Mouse (Mus musculus) heart, postnatal 0 days (tissue): ENCODE results near the gene Col13a1. TPM values are rescaled to one million over a fixed set of nuclear protein-coding genes. Genes with fewer than 3 reads are reported as not detected.

ENCODE experiments used
- ATAC-seq: fragments of 200-750 bp; cut with Nextera tagmentation; 2 replicates; pipeline ENCODE4 v1.8.0; 2017; ENCODE audit warnings: low read depth, moderate number of reproducible peaks, moderate library complexity; ENCODE audit not compliant: insufficient read depth
- DNase-seq: peaks from one replicate; pipeline ENCODE4 v3.0.0-alpha.2; 2016; ENCODE audit warnings: low spot score
- H3K27ac ChIP-seq: fragments of 300-500 bp; sonication (generic); 2 replicates; pipeline ENCODE4 v1.5.1; 2014; ENCODE audit warnings: low read depth, mild to moderate bottlenecking
- H3K27me3 ChIP-seq: fragments of 300-500 bp; sonication (generic); 2 replicates; pipeline ENCODE4 v1.6.1; 2014; ENCODE audit warnings: low read length, mixed read lengths; ENCODE audit not compliant: control insufficient read depth, insufficient read depth
- H3K36me3 ChIP-seq: fragments of 300-500 bp; sonication (generic); replicated peaks from 2 replicates; pipeline ENCODE4 v1.6.1; 2014; ENCODE audit warnings: low read length, mixed read lengths; ENCODE audit not compliant: control insufficient read depth, insufficient read depth
- H3K4me1 ChIP-seq: fragments of 300-500 bp; sonication (generic); 2 replicates; pipeline ENCODE4 v1.6.1; 2014; ENCODE audit warnings: antibody characterized with exemption; ENCODE audit not compliant: control insufficient read depth, insufficient read depth
- H3K4me2 ChIP-seq: fragments of 300-500 bp; sonication (generic); 2 replicates; pipeline ENCODE4 v1.6.1; 2014; ENCODE audit warnings: low read depth, mild to moderate bottlenecking, low read length, moderate library complexity
- H3K4me3 ChIP-seq: fragments of 300-500 bp; sonication (generic); 2 replicates; pipeline ENCODE4 v1.5.1; 2014; ENCODE audit warnings: low read depth, low read length
- H3K9ac ChIP-seq: fragments of 300-500 bp; sonication (generic); replicated peaks from 2 replicates; pipeline ENCODE4 v1.6.1; 2014; ENCODE audit warnings: low read depth, low read length, mixed read lengths
- H3K9me3 ChIP-seq: fragments of 300-500 bp; sonication (generic); replicated peaks from 2 replicates; pipeline ENCODE4 v1.6.1; 2016; ENCODE audit warnings: low read length; ENCODE audit not compliant: control insufficient read depth
- CTCF ChIP-seq: IDR thresholded peaks from 2 replicates; pipeline ENCODE4 v1.5.1; 2016; ENCODE audit warnings: antibody characterized with exemption, control low read depth, low read depth
- EP300 ChIP-seq: IDR thresholded peaks from 2 replicates; pipeline ENCODE4 v1.6.1; 2016; ENCODE audit warnings: antibody characterized with exemption, low read depth
- WGBS: fragments of 180-500 bp; shearing (Covaris S2); extraction: QIAGEN DNeasy Blood & Tissue Kit; methylation state at CpG from one replicate; pipeline ENCODE4 v1.1.7; 2014; 5-methylcytosine and 5-hydroxymethylcytosine counted together
- polyA plus RNA-seq: library from polyadenylated mRNA; unstranded; fragments of >200 nt; fragmentation: Nextera tagmentation; extraction: Ambion mirVana; gene quantifications from 2 replicates; pipeline ENCODE4 v1.2.1, GENCODE M21; 2015
- total RNA-seq: library from RNA; depleted of rRNA; stranded (reverse); fragments of >200 nt; gene quantifications from 2 replicates; pipeline ENCODE4 v1.2.3, GENCODE M21; 2014; ENCODE audit warnings: low replicate concordance

Col13a1 gene
- total and polyA plus RNA-seq, 2 experiments from 2014 or later = 2.3 to 6.5 TPM

- Histone ChIP-seq H3K36me3 (no peaks in the 10 kb centered on the region), H3K9ac (no peak overlapping the region), H3K4me1 (peaks cover 11% of the 10 kb centered on the region), H3K4me3 (no peak overlapping the region), H3K9me3 (no peaks in the 10 kb centered on the region), H3K27ac (no peak overlapping the region), H3K4me2 (no peak overlapping the region), H3K27me3 (0 out of 2 replicates have a peak, but pooled peaks cover 3% of the 10 kb centered on the region)
- TF ChIP-seq EP300 (no peak), CTCF (no peak)
- ATAC-seq (no peak), DNase-seq (no peak)
- WGBS = 86% methylated on average over 7 of the region's 7 CpGs
Observed at GRCm38 (mm10) chr10:61844475-61844874, 134.4 kb downstream of the Col13a1 start.

GRCm38 (mm10) chr10:61842261-61842660, 136.6 kb downstream of the Col13a1 start:
- Histone ChIP-seq H3K4me1 (no peaks in the 10 kb centered on the region), H3K4me3 (no peak overlapping the region), H3K4me2 (no peak overlapping the region), H3K27ac (no peak overlapping the region), H3K9ac (no peak overlapping the region), H3K9me3 (no peaks in the 10 kb centered on the region), H3K36me3 (no peaks in the 10 kb centered on the region), H3K27me3 (0 out of 2 replicates have a peak, but pooled peaks cover 3% of the 10 kb centered on the region)
- TF ChIP-seq EP300 (no peak), CTCF (no peak)
- peak; percentile 39; the same call in 1 of the 2 replicates for ATAC-seq
- 77% methylated on average over 12 of the region's 12 CpGs for WGBS
- no peak for DNase-seq

GRCm38 (mm10) chr10:61839326-61839725, 139.6 kb downstream of the Col13a1 start:
- Histone ChIP-seq H3K9me3 (no peaks in the 10 kb centered on the region), H3K4me2 (no peak overlapping the region), H3K27me3 (0 out of 2 replicates have a peak, but pooled peaks cover 3% of the 10 kb centered on the region), H3K9ac (no peak overlapping the region), H3K36me3 (no peaks in the 10 kb centered on the region), H3K27ac (no peak overlapping the region), H3K4me3 (no peak overlapping the region), H3K4me1 (no peaks in the 10 kb centered on the region)
- TF ChIP-seq CTCF (no peak), EP300 (no peak)
- DNase-seq = no peak
- 73% methylated on average over 9 of the region's 9 CpGs for WGBS
- no peak for ATAC-seq

- Histone ChIP-seq H3K36me3 (no peaks in the 10 kb centered on the region), H3K4me1 (no peaks in the 10 kb centered on the region)
Observed at GRCm38 (mm10) chr10:61838769-61839168, 140.1 kb downstream of the Col13a1 start.

GRCm38 (mm10) chr10:61837286-61837685, 141.6 kb downstream of the Col13a1 start:
- Histone ChIP-seq H3K4me1 (no peaks in the 10 kb centered on the region), H3K27me3 (0 out of 2 replicates have a peak, but pooled peaks cover 3% of the 10 kb centered on the region), H3K36me3 (no peaks in the 10 kb centered on the region), H3K4me3 (no peak overlapping the region), H3K9me3 (no peaks in the 10 kb centered on the region), H3K4me2 (no peak overlapping the region), H3K9ac (no peak overlapping the region), H3K27ac (no peak overlapping the region)
- no peak for TF ChIP-seq EP300
- no peak for TF ChIP-seq CTCF
- DNase-seq (no peak), ATAC-seq (no peak)
- WGBS = 70% methylated on average over 8 of the region's 8 CpGs

More at GRCm38 (mm10) chr10:61838769-61839168, 140.1 kb downstream of the Col13a1 start:
- no peak for TF ChIP-seq EP300
- TF ChIP-seq CTCF = peak; percentile 96
- Histone ChIP-seq H3K4me2 (no peak overlapping the region), H3K27ac (no peak overlapping the region), H3K27me3 (0 out of 2 replicates have a peak, but pooled peaks cover 3% of the 10 kb centered on the region), H3K4me3 (no peak overlapping the region), H3K9ac (no peak overlapping the region), H3K9me3 (no peaks in the 10 kb centered on the region)
- WGBS = 1% methylated on average over 6 of the region's 6 CpGs
- DNase-seq (peak; percentile 73), ATAC-seq (0 out of 2 replicates have a peak, but pooled peaks have one; percentile 30)

- Histone ChIP-seq H3K4me2 (no peak overlapping the region), H3K36me3 (no peaks in the 10 kb centered on the region), H3K27me3 (no peaks in the 10 kb centered on the region), H3K4me3 (no peak overlapping the region), H3K9me3 (no peaks in the 10 kb centered on the region), H3K9ac (no peak overlapping the region), H3K27ac (no peak overlapping the region), H3K4me1 (no peaks in the 10 kb centered on the region)
- TF ChIP-seq EP300 = no peak
- no peak for TF ChIP-seq CTCF
- ATAC-seq (no peak), DNase-seq (no peak)
- WGBS = 87% methylated on average over 6 of the region's 6 CpGs
Observed at GRCm38 (mm10) chr10:61834288-61834687, 144.6 kb downstream of the Col13a1 start.
